ENCODE assay signal across 8 mouse cellular contexts in genomic region chr14:55659960-55660573, GRCm38 (mm10). TPM values are rescaled to one million over a fixed set of nuclear protein-coding genes. Genes with fewer than 3 reads are reported as not detected.
A peak's percentile ranks its signal among the peaks of the same experiment; 100 is the strongest.
DNase-seq lines count a peak whose midpoint lies in the region; ATAC-seq and TF ChIP-seq lines count a peak whose summit lies in the region.

Gene Mdp1 (minus strand): TSS chr14:55660508.

- H3K36me3 ChIP-seq in embryonic facial prominence, embryonic 12.5 days = peaks cover 32% of the 10 kb centered on the region
- H3K36me3 ChIP-seq in limb, embryonic 11.5 days (ENCODE audit: control insufficient read depth, insufficient read depth, low read length) = peaks cover 5% of the 10 kb centered on the region
- H3K36me3 ChIP-seq in midbrain, embryonic 13.5 days = peaks cover 35% of the 10 kb centered on the region
- peaks cover 9% of the 10 kb centered on the region for H3K36me3 ChIP-seq in small intestine, adult 2 months (ENCODE audit: control insufficient read depth, insufficient read depth, low read length)

- TF ChIP-seq CTCF in small intestine, adult 2 months (IDR thresholded peaks at IDR 0.05; ENCODE audit: extremely low read depth, insufficient read length, insufficient replicate concordance, low read depth, low read length) = peak; percentile 60

- no peaks in the 10 kb centered on the region for H3K9me3 ChIP-seq in embryonic facial prominence, embryonic 12.5 days
- H3K9me3 ChIP-seq in limb, embryonic 11.5 days (ENCODE audit: control insufficient read depth, low read length) = no peaks in the 10 kb centered on the region
- no peaks in the 10 kb centered on the region for H3K9me3 ChIP-seq in midbrain, embryonic 13.5 days

- TF ChIP-seq POLR2A in small intestine, adult 2 months (IDR thresholded peaks at IDR 0.05; ENCODE audit: low read depth, low read length) = no peak; the same call in 1 of the 2 replicates

- no peaks in the 10 kb centered on the region for H3K27me3 ChIP-seq in embryonic facial prominence, embryonic 12.5 days
- H3K27me3 ChIP-seq in limb, embryonic 11.5 days (ENCODE audit: control insufficient read depth, insufficient read depth, low read length) = no peaks in the 10 kb centered on the region
- H3K27me3 ChIP-seq in midbrain, embryonic 13.5 days = no peaks in the 10 kb centered on the region
- H3K27me3 ChIP-seq in small intestine, adult 2 months (ENCODE audit: control insufficient read depth, insufficient read depth, low read length) = no peaks in the 10 kb centered on the region

- under 1% methylated on average over 39 of the region's 39 CpGs for WGBS in embryonic facial prominence, embryonic 12.5 days
- under 1% methylated on average over 39 of the region's 39 CpGs for WGBS in limb, embryonic 11.5 days
- WGBS in midbrain, embryonic 13.5 days = under 1% methylated on average over 39 of the region's 39 CpGs
- under 1% methylated on average over 39 of the region's 39 CpGs for WGBS in small intestine, adult 2 months

- H3K4me2 ChIP-seq in embryonic facial prominence, embryonic 12.5 days (replicated peaks) = peak within 1 kb of the TSS; percentile 51
- H3K4me2 ChIP-seq in limb, embryonic 11.5 days (ENCODE audit: low read depth, severe bottlenecking) = peak within 1 kb of the TSS; percentile 45
- peak within 1 kb of the TSS; percentile 61 for H3K4me2 ChIP-seq in midbrain, embryonic 13.5 days (replicated peaks)

- peak; percentile 86 for DNase-seq in 416B (ENCODE audit: low read depth)
- DNase-seq in adrenal gland, postnatal 36 days = peak; percentile 87 to 89
- DNase-seq in heart, adult 11 months = peak; percentile 97
- peak; percentile 80 for DNase-seq in kidney, adult 18-20 months
- peak; percentile 86 for DNase-seq in limb, embryonic 11.5 days (ENCODE audit: low spot score)

- H3K27ac ChIP-seq in embryonic facial prominence, embryonic 12.5 days = peak within 1 kb of the TSS; percentile 83
- no peak within 1 kb of the TSS for H3K27ac ChIP-seq in limb, embryonic 11.5 days (replicated peaks; ENCODE audit: low read depth, low read length)
- H3K27ac ChIP-seq in midbrain, embryonic 13.5 days = peak within 1 kb of the TSS; percentile 84
- H3K27ac ChIP-seq in small intestine, adult 2 months (ENCODE audit: insufficient read depth, low read depth, low read length) = peak within 1 kb of the TSS; percentile 71

- ATAC-seq in embryonic facial prominence, embryonic 12.5 days (ENCODE audit: insufficient number of reproducible peaks, insufficient read depth, low FRiP score, low TSS enrichment) = peak; percentile 83
- peak; percentile 91 for ATAC-seq in limb, embryonic 11.5 days (ENCODE audit: insufficient number of reproducible peaks, low FRiP score, low TSS enrichment, low read depth)
- ATAC-seq in midbrain, embryonic 13.5 days = peak; percentile 96

- H3K9ac ChIP-seq in embryonic facial prominence, embryonic 12.5 days = peak within 1 kb of the TSS; percentile 71
- peak within 1 kb of the TSS; percentile 81 for H3K9ac ChIP-seq in limb, embryonic 11.5 days (ENCODE audit: low read length)
- peak within 1 kb of the TSS; percentile 75 for H3K9ac ChIP-seq in midbrain, embryonic 13.5 days (replicated peaks)

- H3K4me3 ChIP-seq in embryonic facial prominence, embryonic 12.5 days = peak within 1 kb of the TSS; percentile 62
- H3K4me3 ChIP-seq in limb, embryonic 11.5 days (ENCODE audit: low read depth, low read length) = peak within 1 kb of the TSS; percentile 75
- H3K4me3 ChIP-seq in midbrain, embryonic 13.5 days (replicated peaks) = peak within 1 kb of the TSS; percentile 63
- peak within 1 kb of the TSS; percentile 87 for H3K4me3 ChIP-seq in small intestine, adult 2 months (ENCODE audit: low read depth, low read length)

- peaks cover 5% of the 10 kb centered on the region; the same call in 1 of the 2 replicates for H3K4me1 ChIP-seq in embryonic facial prominence, embryonic 12.5 days
- 0 out of 2 replicates have a peak, but pooled peaks cover 3% of the 10 kb centered on the region for H3K4me1 ChIP-seq in limb, embryonic 11.5 days (ENCODE audit: control insufficient read depth, insufficient read depth, low read length)
- H3K4me1 ChIP-seq in midbrain, embryonic 13.5 days (replicated peaks) = peaks cover 16% of the 10 kb centered on the region
- peaks cover 13% of the 10 kb centered on the region for H3K4me1 ChIP-seq in small intestine, adult 2 months (ENCODE audit: control insufficient read depth, insufficient read depth, insufficient read length, low read length)

RNA-seq across cellular contexts. Expression of gene Mdp1, which starts in this region (rescaled TPM):
- 10 to 100 TPM; 43.6 to 76.9 TPM for total RNA-seq in adrenal gland, postnatal 36 days (2021)
- polyA plus RNA-seq in embryonic facial prominence, embryonic 12.5 days (2016; fragmentation: Nextera tagmentation; extraction: Ambion mirVana) = 64.9 and 66.4 TPM in 2 replicates
- 60.7 and 64.0 TPM in 2 replicates for polyA plus RNA-seq in limb, embryonic 11.5 days (2014; fragmentation: Nextera tagmentation; extraction: Ambion mirVana)
- polyA plus RNA-seq in midbrain, embryonic 13.5 days (2015; fragmentation: Nextera tagmentation; extraction: Ambion mirVana) = 69.7 and 75.0 TPM in 2 replicates
- polyA plus RNA-seq in small intestine, adult 2 months (2012; rRNA removed) = 17.2 and 23.9 TPM in 2 replicates
